Mouse (Mus musculus): ENCODE data around the gene Tlr9. TPM values are rescaled to one million over a fixed set of nuclear protein-coding genes. Genes with fewer than 3 reads are reported as not detected.

Gene Tlr9
- polyA plus RNA-seq, 1 experiment from 2014 or later, result 0.07 TPM

DNA sequence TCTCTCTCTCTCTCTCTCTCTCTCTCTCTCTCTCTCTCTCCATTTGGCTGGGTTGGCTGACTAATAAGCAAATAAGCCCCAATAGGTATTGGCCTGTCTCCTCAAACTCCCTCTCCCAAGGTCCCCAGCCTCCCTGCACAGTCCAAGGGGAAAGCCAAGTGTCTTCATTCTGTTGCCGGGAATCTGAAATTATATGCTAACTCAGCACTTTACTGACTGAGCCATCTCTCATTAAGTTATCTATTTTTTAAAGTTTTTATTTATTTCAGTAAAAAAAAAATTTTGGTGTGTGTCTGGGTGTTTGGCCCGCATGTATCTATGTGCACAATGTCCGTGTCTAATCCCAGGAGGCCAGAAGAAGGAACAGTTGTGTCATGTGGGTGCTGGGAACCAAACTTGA is 20.5 kb upstream of the Tlr9 start:
- Histone ChIP-seq H3K9ac (ENCODE audit: low read depth, low read length) (no peak overlapping the region), H3K4me1 (replicated peaks; ENCODE audit: insufficient read depth, low read length) (peaks cover 26% of the 10 kb centered on the region), H3K27me3 (ENCODE audit: insufficient read depth, low read length) (no peaks in the 10 kb centered on the region), H3K4me3 (replicated peaks; ENCODE audit: low read depth, low read length) (no peak overlapping the region), H3K36me3 (ENCODE audit: insufficient read depth, low read length) (no peaks in the 10 kb centered on the region), H3K9me3 (replicated peaks; ENCODE audit: low read length) (no peaks in the 10 kb centered on the region), H3K27ac (no peak overlapping the region), H3K4me2 (ENCODE audit: low read length) (peak overlapping the region; percentile 62; the same call in 1 of the 2 replicates)
- DNase-seq (ENCODE audit: low spot score) (no peak), ATAC-seq (replicated peaks; ENCODE audit: low FRiP score, low read depth) (no peak)
- TF ChIP-seq CTCF (IDR thresholded peaks at IDR 0.05; ENCODE audit: low read depth), result no peak
- WGBS, result 68% methylated on average over 3 of the region's 3 CpGs

DNA sequence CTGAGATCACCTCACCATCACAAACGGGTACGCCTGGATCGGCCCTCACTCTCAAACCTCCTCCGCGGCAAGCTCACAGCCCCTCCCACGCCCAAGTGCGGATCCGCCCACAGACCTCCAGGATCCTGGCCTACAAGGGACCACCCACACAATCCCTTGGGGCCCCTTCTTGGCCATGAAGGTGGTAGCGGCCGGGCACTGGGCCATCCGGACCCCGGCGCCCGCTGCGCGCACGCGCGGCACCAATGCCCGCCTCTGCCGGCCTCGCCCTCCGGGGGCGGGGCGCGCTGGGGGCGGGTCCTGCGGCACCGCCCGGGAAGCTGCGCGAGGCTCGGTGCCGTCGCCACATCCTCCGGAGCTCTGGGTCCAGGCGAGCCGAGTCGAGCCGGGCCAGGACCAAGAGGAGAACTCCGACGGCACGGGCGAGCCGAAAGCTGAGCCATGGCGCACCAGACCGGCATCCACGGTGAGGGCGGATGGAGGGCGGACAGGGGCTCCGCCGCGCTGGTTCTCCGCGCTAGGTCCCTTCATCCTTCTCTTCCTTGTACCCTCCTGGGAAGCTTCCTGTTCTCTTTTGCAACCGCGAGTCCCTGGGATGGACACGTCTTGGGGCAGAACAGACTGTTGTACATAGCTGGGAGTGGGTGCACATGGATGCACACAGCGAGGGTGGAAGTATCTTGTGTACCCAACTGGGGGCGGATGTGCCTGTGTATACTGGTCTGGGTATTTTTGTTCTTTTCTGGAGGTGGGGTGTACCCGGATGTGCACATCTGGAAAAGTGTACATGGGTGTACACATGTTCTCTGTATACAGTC is 19.4 kb upstream of the Tlr9 start, which contains the start of gene Twf2:
Gene Twf2, plus strand, starts transcription at position 290 of the 818 bp plus-strand sequence.
- no peak for TF ChIP-seq CTCF (IDR thresholded peaks at IDR 0.05; ENCODE audit: low read depth)
- Histone ChIP-seq H3K27ac (peak within 1 kb of the TSS; percentile 62), H3K9ac (ENCODE audit: low read depth, low read length) (peak within 1 kb of the TSS; percentile 65), H3K4me3 (replicated peaks; ENCODE audit: low read depth, low read length) (peak within 1 kb of the TSS; percentile 57), H3K27me3 (ENCODE audit: insufficient read depth, low read length) (no peaks in the 10 kb centered on the region), H3K9me3 (replicated peaks; ENCODE audit: low read length) (no peaks in the 10 kb centered on the region), H3K36me3 (ENCODE audit: insufficient read depth, low read length) (no peaks in the 10 kb centered on the region), H3K4me2 (ENCODE audit: low read length) (peak within 1 kb of the TSS; percentile 62), H3K4me1 (replicated peaks; ENCODE audit: insufficient read depth, low read length) (peaks cover 26% of the 10 kb centered on the region)
- DNase-seq (ENCODE audit: low spot score) (peak; percentile 94), ATAC-seq (replicated peaks; ENCODE audit: low FRiP score, low read depth) (peak; percentile 90)
- WGBS, result 1% methylated on average over 60 of the region's 61 CpGs

GRCm38 (mm10) chr9:106203990-106204851 is 18.2 kb upstream of the Tlr9 start:
- ATAC-seq (replicated peaks; ENCODE audit: low FRiP score, low read depth) (no peak), DNase-seq (ENCODE audit: low spot score) (no peak)
- Histone ChIP-seq H3K36me3 (ENCODE audit: insufficient read depth, low read length) (no peaks in the 10 kb centered on the region), H3K9me3 (replicated peaks; ENCODE audit: low read length) (no peaks in the 10 kb centered on the region), H3K4me1 (replicated peaks; ENCODE audit: insufficient read depth, low read length) (peaks cover 18% of the 10 kb centered on the region), H3K27me3 (ENCODE audit: insufficient read depth, low read length) (no peaks in the 10 kb centered on the region), H3K27ac (no peak overlapping the region), H3K4me2 (ENCODE audit: low read length) (peak overlapping the region; percentile 62), H3K9ac (ENCODE audit: low read depth, low read length) (no peak overlapping the region), H3K4me3 (replicated peaks; ENCODE audit: low read depth, low read length) (peak overlapping the region; percentile 57; the same call in 1 of the 2 replicates)
- no peak for TF ChIP-seq CTCF (IDR thresholded peaks at IDR 0.05; ENCODE audit: low read depth)
- WGBS, result 48% methylated on average over 7 of the region's 7 CpGs

DNA sequence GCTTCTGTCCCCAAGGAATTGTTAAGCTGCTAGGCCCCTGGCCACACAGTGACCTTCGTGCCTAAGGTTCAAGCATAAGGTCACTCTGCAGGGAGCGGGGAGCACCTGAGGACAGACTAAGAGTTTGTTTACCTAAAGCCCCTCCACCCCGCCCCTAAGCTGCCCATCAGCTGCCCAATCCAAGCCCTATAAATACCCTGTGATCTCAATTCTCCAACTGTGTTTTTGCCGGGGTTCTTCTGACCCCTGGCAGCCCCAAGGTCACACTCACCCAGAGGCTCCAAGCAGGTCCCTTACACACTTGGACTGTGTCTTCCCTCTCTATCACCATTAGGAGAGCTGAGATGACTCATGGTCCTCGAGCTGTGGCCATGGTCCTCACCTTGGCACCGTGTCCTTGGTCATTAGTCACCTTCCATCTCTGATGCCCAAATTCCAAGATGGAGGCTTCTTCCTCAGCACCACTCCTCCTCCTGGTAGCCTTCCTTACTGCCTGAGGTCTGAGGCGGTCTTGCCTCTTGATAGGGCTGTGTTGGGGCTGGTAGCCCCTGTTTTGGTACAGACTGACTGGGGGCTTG is 16.6 kb upstream of the Tlr9 start:
- Histone ChIP-seq H3K4me2 (ENCODE audit: low read length) (no peak overlapping the region), H3K27ac (no peak overlapping the region), H3K4me1 (replicated peaks; ENCODE audit: insufficient read depth, low read length) (peaks cover 15% of the 10 kb centered on the region), H3K27me3 (ENCODE audit: insufficient read depth, low read length) (no peaks in the 10 kb centered on the region), H3K36me3 (ENCODE audit: insufficient read depth, low read length) (0 out of 2 replicates have a peak, but pooled peaks cover 4% of the 10 kb centered on the region), H3K4me3 (replicated peaks; ENCODE audit: low read depth, low read length) (no peak overlapping the region), H3K9me3 (replicated peaks; ENCODE audit: low read length) (no peaks in the 10 kb centered on the region), H3K9ac (ENCODE audit: low read depth, low read length) (no peak overlapping the region)
- DNase-seq (ENCODE audit: low spot score) (no peak), ATAC-seq (replicated peaks; ENCODE audit: low FRiP score, low read depth) (no peak)
- no peak for TF ChIP-seq CTCF (IDR thresholded peaks at IDR 0.05; ENCODE audit: low read depth)
- 69% methylated on average over 7 of the region's 7 CpGs for WGBS

GRCm38 (mm10) chr9:106206515-106206914 is 15.9 kb upstream of the Tlr9 start:
- 0 out of 2 replicates have a peak, but pooled peaks cover 4% of the 10 kb centered on the region for H3K36me3 ChIP-seq (ENCODE audit: insufficient read depth, low read length)
- no peak overlapping the region for H3K4me3 ChIP-seq (replicated peaks; ENCODE audit: low read depth, low read length)
- no peak overlapping the region for H3K27ac ChIP-seq
- H3K27me3 ChIP-seq (ENCODE audit: insufficient read depth, low read length), result no peaks in the 10 kb centered on the region
- no peaks in the 10 kb centered on the region for H3K9me3 ChIP-seq (replicated peaks; ENCODE audit: low read length)
- 63% methylated on average over 2 of the region's 2 CpGs for WGBS
- peaks cover 17% of the 10 kb centered on the region for H3K4me1 ChIP-seq (replicated peaks; ENCODE audit: insufficient read depth, low read length)
- no peak overlapping the region for H3K4me2 ChIP-seq (ENCODE audit: low read length)
- no peak for TF ChIP-seq CTCF (IDR thresholded peaks at IDR 0.05; ENCODE audit: low read depth)
- no peak overlapping the region for H3K9ac ChIP-seq (ENCODE audit: low read depth, low read length)
- no peak for ATAC-seq (replicated peaks; ENCODE audit: low FRiP score, low read depth)
- DNase-seq (ENCODE audit: low spot score), result no peak

- H3K4me2 ChIP-seq (ENCODE audit: low read length), result no peak overlapping the region
- H3K27me3 ChIP-seq (ENCODE audit: insufficient read depth, low read length), result no peaks in the 10 kb centered on the region
- no peaks in the 10 kb centered on the region for H3K9me3 ChIP-seq (replicated peaks; ENCODE audit: low read length)
- WGBS, result 67% methylated on average over 5 of the region's 5 CpGs
- no peak overlapping the region for H3K4me3 ChIP-seq (replicated peaks; ENCODE audit: low read depth, low read length)
- 0 out of 2 replicates have a peak, but pooled peaks cover 4% of the 10 kb centered on the region for H3K36me3 ChIP-seq (ENCODE audit: insufficient read depth, low read length)
- H3K9ac ChIP-seq (ENCODE audit: low read depth, low read length), result no peak overlapping the region
- no peak for DNase-seq (ENCODE audit: low spot score)
- ATAC-seq (replicated peaks; ENCODE audit: low FRiP score, low read depth), result no peak
- H3K4me1 ChIP-seq (replicated peaks; ENCODE audit: insufficient read depth, low read length), result peaks cover 17% of the 10 kb centered on the region
- H3K27ac ChIP-seq, result no peak overlapping the region
- TF ChIP-seq CTCF (IDR thresholded peaks at IDR 0.05; ENCODE audit: low read depth), result no peak
Observed at GRCm38 (mm10) chr9:106208181-106208580, 14.2 kb upstream of the Tlr9 start.

All from kidney, postnatal 0 days (tissue).